Mouse (Mus musculus): ENCODE measurements at regions not wholly inside any gene's neighbourhood (a gene's known extent, or its start where the extent isn't known, plus 50 kb on each side); places are given as distances from the start of the nearest gene placed in this dataset.
"Not testable (repeated sequence)": the region's sequence is repeated elsewhere in the genome, so short reads cannot be mapped to it uniquely, and the experiment has no call there.

- TF ChIP-seq POLR2A, CTCF (IDR thresholded peaks at IDR 0.05; ENCODE audit: extremely low read depth, insufficient read depth, low read length): not testable (repeated sequence)
Observed at GRCm38 (mm10) chr14:52962110-52962509, 466.6 kb upstream of the Olfr1507 start.
